Mouse (Mus musculus): ENCODE results near the gene Vegfb. TPM values are rescaled to one million over a fixed set of nuclear protein-coding genes. Genes with fewer than 3 reads are reported as not detected.

Vegfb gene
- polyA plus RNA-seq, 1 experiment from 2014 or later = 23.2 TPM

DNA sequence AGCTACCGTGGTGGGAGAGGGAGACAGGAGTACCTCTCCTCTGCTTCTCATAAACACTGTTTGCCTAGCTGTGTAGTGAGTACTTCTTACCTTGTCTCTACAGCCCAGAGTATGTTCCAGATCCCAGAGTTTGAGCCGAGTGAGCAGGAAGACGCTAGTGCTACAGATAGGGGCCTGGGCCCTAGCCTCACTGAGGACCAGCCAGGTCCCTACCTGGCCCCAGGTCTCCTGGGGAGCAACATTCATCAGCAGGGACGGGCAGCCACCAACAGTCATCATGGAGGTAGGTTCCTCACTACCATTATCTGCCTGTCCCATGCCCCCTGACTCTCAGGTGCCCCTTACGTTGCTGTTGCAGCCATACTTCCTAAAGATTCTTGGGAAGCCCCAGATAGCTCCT is 44.7 kb downstream of the Vegfb start:
- H3K9ac ChIP-seq = peak overlapping the region; percentile 86
- 21% methylated on average over 5 of the region's 5 CpGs for WGBS (ENCODE audit: insufficient replicate concordance)
- peaks cover 8% of the 10 kb centered on the region for H3K27me3 ChIP-seq (replicated peaks)
- peak overlapping the region; percentile 88 for H3K4me3 ChIP-seq
- peak overlapping the region; percentile 94 for H3K27ac ChIP-seq
- peak; percentile 14 for ATAC-seq
- peaks cover 22% of the 10 kb centered on the region for H3K36me3 ChIP-seq
- H3K4me2 ChIP-seq = peak overlapping the region; percentile 98
- peaks cover 32% of the 10 kb centered on the region for H3K4me1 ChIP-seq
- no peaks in the 10 kb centered on the region for H3K9me3 ChIP-seq (replicated peaks)

DNA sequence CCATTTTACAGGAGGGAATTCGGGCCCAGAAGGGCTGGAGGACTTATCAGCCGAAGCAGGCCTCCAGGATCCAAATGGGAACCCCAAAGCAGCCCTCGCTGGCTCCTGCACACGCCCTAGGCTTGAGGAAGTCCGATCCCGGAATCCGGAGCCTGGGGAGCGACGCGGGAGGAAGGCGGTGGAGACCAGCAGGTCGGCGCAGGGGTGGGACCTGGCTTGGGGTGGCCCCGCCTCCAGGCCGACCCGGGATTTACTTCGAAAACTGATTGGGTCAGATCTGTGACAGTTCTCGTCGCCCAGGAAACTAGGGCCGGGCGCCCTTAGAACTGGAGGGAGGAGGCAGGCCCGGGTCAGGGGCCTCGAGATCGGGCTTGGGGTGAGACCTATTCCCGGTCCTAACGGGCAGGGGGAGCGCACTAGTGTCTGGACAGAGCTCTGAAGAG is 45.2 kb downstream of the Vegfb start, which contains the start of gene Gpr137:
Gene Gpr137 (minus strand): TSS at position 232 of the 443 bp plus-strand sequence.
- peaks cover 11% of the 10 kb centered on the region for H3K27me3 ChIP-seq (replicated peaks)
- peak; percentile 91 for ATAC-seq
- H3K4me1 ChIP-seq = peaks cover 30% of the 10 kb centered on the region
- H3K36me3 ChIP-seq = peaks cover 22% of the 10 kb centered on the region
- H3K4me3 ChIP-seq = peak within 1 kb of the TSS; percentile 88
- H3K9ac ChIP-seq = peak within 1 kb of the TSS; percentile 86
- peak within 1 kb of the TSS; percentile 94 for H3K27ac ChIP-seq
- WGBS (ENCODE audit: insufficient replicate concordance) = under 1% methylated on average over 27 of the region's 27 CpGs
- H3K4me2 ChIP-seq = peak within 1 kb of the TSS; percentile 98
- H3K9me3 ChIP-seq (replicated peaks) = no peaks in the 10 kb centered on the region

DNA sequence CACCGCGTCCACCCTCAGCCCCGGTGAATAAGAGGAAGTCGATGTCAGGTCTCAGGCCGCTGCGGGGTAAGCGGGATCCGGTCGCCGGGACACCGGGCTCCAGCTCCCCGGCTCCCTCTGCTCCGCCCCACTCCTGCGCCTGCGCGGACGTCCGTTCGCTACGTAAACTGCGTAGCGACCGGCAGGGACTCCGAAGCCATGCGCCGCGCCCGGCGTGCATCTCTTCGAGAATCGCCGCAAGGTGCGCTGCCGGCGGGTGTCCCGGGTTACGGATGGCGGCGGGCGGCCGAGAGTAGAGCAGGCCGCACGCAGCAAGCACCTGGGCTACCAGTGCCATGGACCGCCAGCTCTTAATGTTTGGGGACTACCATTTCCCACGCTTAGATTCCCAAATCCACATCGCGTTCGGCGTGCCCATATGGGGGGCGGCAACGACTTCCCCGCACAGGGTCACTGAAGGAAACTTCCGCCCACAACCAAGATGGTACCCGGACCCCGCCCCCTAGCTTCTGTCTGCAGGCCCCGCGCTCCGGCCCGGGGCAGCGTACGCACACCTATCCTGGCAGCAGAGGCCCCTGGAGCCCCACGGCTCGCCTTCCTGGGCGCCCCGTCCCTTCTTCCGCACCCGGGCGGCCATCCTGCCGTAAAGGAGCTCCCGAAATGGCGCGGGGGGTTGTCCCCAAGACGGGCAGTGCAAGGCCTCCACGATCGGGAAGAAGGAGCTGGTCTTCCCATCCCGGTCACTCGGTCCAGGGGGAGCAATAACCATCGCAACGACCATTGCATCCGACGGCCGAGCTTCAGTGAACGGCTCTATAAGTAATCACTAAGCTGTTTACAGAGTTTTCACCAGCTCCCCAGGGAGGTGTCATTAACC is 45.8 kb downstream of the Vegfb start, which contains the start of gene Bad:
Gene Bad (plus strand): TSS at position 490 of the 877 bp plus-strand sequence.
- Histone ChIP-seq H3K4me2 (peak within 1 kb of the TSS; percentile 98), H3K4me3 (peak within 1 kb of the TSS; percentile 88), H3K4me1 (peaks cover 30% of the 10 kb centered on the region), H3K36me3 (peaks cover 18% of the 10 kb centered on the region), H3K9me3 (replicated peaks) (no peaks in the 10 kb centered on the region), H3K27me3 (replicated peaks) (peaks cover 11% of the 10 kb centered on the region), H3K27ac (peak within 1 kb of the TSS; percentile 94), H3K9ac (peak within 1 kb of the TSS; percentile 86)
- ATAC-seq = peak; percentile 74
- under 1% methylated on average over 83 of the region's 83 CpGs for WGBS (ENCODE audit: insufficient replicate concordance)

DNA sequence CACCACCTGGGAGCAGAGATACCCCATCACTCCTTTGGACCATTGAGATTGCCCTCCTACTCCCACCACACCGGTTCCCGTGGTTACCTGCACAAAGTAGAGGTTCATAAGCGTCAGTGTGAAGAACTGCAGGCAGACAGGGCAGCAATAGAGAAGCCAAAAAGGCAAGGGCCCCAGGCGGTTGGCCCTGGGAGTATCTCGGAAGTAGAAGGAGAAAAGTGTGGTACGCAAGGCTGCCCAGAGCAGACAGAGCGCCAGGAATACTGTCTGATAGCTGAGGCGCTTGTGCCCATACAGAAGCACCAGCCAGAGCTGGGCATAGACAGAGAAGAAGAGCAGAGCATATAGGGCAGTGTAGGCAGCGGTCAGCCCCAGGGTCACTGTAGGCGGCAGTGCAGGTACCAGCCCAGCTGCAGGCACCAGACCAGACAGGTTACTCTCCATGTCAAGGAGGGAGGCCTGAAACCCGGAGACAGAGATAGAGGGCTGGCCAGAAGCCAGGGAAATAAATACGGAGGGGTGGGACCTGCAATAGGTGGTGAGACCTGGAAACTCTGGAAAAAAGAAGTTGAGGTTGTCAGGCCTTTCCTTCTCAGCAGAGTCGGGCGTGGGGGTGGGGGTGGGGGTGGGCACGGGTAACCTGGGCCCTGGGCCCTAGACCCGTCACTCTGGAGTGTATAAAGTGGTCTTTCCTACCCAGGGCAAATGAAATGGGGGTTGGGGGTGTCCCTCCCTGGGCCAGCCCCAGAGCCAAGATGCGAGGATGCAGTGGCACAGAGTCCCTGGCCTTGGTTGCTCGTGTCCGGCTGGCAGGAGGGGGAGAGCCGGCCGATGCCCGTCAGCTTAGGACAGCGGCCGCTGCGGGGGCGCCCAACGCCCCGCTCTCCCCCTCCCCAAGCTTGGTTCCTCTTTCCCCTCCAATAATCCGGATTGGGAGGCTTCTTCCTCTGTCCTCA is 46.8 kb downstream of the Vegfb start:
- peaks cover 12% of the 10 kb centered on the region for H3K36me3 ChIP-seq
- 27% methylated on average over 28 of the region's 29 CpGs for WGBS (ENCODE audit: insufficient replicate concordance)
- peak overlapping the region; percentile 98 for H3K4me2 ChIP-seq
- H3K27me3 ChIP-seq (replicated peaks) = peaks cover 19% of the 10 kb centered on the region
- peak overlapping the region; percentile 86 for H3K9ac ChIP-seq
- H3K9me3 ChIP-seq (replicated peaks) = no peaks in the 10 kb centered on the region
- no peak for ATAC-seq
- H3K4me3 ChIP-seq = peak overlapping the region; percentile 88
- H3K27ac ChIP-seq = peak overlapping the region; percentile 94
- H3K4me1 ChIP-seq = peaks cover 30% of the 10 kb centered on the region

DNA sequence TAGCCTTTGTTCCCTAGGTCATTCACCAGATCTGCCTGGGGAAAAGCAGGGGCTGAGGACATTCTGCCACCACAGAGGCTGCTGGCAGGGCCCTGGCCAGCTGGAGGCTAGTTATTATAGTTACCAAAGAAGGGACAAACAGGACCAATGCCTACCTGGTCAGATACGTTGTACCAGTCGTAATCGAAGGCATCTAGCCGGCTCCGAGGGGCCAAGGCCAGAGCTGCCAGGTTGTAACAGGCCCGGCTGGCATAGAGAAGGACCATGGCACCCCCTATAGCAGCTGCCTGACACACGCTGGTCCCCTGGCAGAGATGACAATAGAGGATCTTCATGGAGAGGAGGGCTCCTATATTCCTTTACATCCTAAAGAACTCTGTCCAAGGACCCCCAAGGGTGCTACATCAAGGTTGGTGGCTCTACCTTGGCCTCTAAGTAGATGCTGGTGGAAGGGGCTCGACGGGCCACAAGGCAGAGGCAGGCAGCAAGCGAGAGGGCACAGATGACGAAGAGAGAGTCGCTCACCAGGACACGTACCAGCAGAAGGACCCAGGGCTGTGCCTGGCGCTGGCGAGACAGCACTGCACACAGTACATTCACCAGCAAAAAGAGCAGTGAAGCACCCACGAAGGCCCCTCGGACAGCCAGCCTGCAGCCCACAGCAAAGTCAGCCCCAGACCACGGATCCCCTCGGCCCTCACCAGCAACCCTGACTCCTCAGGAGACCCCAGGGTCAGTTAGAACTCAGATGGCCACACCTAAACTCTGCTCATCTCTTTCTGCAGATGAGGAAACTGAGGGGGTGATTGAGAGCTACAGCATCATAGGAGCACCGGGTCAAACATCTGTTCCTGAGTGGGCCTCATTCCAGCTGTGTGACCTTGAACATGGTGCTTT is 48.1 kb downstream of the Vegfb start:
- no peak overlapping the region for H3K27ac ChIP-seq
- H3K27me3 ChIP-seq (replicated peaks) = peaks cover 32% of the 10 kb centered on the region
- H3K9me3 ChIP-seq (replicated peaks) = no peaks in the 10 kb centered on the region
- H3K36me3 ChIP-seq = peaks cover under 1% of the 10 kb centered on the region; the same call in 1 of the 2 replicates
- H3K4me2 ChIP-seq = no peak overlapping the region
- H3K4me1 ChIP-seq = peaks cover 30% of the 10 kb centered on the region
- 78% methylated on average over 20 of the region's 20 CpGs for WGBS (ENCODE audit: insufficient replicate concordance)
- no peak overlapping the region for H3K4me3 ChIP-seq
- H3K9ac ChIP-seq = no peak overlapping the region
- ATAC-seq = no peak

DNA sequence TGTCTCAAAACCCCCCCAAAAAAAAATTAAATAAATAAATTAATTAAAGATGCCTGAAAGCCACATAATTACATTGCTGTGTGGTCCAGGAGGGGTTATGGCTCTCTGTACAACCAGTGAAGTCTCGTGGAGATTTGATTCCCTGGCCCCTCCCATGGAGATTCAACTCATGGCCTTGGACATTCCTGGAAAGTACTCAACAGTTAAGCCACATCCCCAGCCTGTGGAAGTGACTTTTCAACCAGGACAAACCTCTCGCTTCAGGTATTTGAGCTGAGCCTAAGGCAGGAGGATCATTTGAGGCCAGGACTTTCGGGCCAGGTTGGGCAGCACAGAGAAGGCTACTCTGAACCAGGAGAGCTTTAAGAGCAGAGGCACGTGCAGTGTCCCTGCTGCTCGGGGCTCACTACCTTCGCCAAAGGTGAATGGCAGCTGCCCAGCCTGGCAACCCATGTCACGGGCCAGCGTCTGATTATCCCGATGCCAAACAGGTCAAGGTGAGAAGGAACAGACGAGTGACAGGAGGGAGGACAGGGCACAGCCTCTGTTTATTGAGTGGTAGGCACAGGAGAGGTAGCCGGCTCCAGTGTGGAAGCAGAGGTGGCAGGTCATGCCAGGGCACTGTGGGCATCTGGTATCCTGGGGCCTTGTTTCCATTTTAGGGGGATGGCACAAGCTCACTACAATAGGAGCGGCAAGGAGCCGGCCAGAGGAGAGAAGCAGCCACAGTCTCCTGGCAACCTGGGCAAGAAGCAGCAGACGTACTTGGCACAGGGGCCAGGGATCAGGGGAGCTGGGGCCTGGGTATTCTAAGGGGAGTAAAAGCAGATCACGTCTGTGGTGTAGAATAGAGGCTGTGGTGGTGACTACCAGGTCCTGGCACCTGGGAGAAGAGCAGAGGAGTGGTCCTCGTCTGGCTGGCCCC is 49.6 kb downstream of the Vegfb start:
- H3K4me1 ChIP-seq = peaks cover 26% of the 10 kb centered on the region
- ATAC-seq = no peak
- no peak overlapping the region for H3K27ac ChIP-seq
- peaks cover 47% of the 10 kb centered on the region for H3K27me3 ChIP-seq (replicated peaks)
- H3K36me3 ChIP-seq = no peaks in the 10 kb centered on the region
- 72% methylated on average over 16 of the region's 16 CpGs for WGBS (ENCODE audit: insufficient replicate concordance)
- H3K9me3 ChIP-seq (replicated peaks) = no peaks in the 10 kb centered on the region
- H3K4me2 ChIP-seq = no peak overlapping the region
- H3K4me3 ChIP-seq = no peak overlapping the region
- H3K9ac ChIP-seq = no peak overlapping the region

DNA sequence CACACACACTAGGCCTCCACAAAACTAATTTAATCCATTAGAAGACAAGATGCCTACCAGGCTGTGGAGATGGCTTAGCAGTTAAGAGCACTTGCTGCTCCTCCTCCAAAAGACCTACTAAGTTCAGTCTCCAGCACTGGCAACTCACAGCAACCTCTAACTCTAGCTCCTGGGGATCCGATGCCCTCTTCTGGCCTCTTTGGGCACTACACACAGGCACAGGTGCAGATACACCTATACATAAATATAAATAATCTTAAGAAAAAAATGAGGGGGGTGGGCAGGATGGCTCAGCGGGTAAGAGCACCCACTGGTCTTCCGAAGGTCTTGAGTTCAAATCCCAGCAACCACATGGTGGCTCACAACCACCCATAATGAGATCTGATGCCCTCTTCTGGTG is 51.2 kb downstream of the Vegfb start:
- peaks cover 23% of the 10 kb centered on the region for H3K4me1 ChIP-seq
- H3K9me3 ChIP-seq (replicated peaks) = no peaks in the 10 kb centered on the region
- peaks cover 62% of the 10 kb centered on the region for H3K27me3 ChIP-seq (replicated peaks)
- no peak for ATAC-seq
- 12% methylated on average over 3 of the region's 3 CpGs for WGBS (ENCODE audit: insufficient replicate concordance)
- no peak overlapping the region for H3K4me3 ChIP-seq
- no peaks in the 10 kb centered on the region for H3K36me3 ChIP-seq
- H3K27ac ChIP-seq = no peak overlapping the region
- no peak overlapping the region for H3K9ac ChIP-seq
- no peak overlapping the region for H3K4me2 ChIP-seq

DNA sequence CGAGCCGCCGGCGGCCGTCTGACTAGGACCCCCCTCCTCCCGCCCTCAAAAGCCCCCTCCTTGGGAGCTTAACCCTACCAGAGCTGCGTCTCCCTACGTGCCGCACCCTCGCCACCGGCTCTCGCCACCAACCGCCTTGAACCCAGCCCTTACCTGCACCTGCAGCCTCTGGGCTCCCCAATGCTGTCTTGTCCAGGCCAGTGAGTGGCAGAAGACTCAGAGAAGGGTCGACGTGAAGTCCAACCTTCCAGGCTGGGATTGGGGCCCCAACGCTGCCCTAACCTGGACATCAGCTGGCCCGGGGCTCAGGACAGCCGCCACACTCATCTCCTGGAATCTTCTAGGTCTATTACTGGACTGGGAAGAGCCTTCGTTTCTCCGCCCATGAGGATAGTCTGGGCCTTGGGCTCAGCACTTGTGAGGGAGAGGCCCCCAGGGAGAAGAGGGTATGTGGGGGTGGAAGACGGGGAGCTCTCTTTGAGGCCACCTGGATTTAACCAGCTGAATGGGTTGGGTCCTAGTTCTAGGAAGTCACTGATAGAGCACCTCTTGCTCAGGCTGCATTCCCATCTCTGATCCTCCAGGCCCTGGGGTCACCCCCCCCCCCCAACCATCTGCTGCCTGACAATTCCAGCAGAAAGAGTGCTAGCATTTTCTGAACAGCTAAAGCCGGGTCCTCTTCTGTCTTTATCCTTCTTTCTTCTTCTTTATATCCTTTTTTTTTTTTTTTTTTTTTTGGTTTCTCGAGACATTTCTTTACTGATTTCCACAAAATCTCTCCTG is 53.1 kb downstream of the Vegfb start, which contains the start of gene Kcnk4:
Gene Kcnk4 (minus strand): TSS at position 321 of the 783 bp plus-strand sequence.
- WGBS (ENCODE audit: insufficient replicate concordance) = 14% methylated on average over 23 of the region's 23 CpGs
- H3K4me2 ChIP-seq = peak within 1 kb of the TSS; percentile 52
- peak within 1 kb of the TSS; percentile 22 for H3K4me3 ChIP-seq
- H3K36me3 ChIP-seq = no peaks in the 10 kb centered on the region
- no peak within 1 kb of the TSS for H3K27ac ChIP-seq
- H3K4me1 ChIP-seq = peaks cover 9% of the 10 kb centered on the region
- peaks cover 81% of the 10 kb centered on the region for H3K27me3 ChIP-seq (replicated peaks)
- no peak within 1 kb of the TSS for H3K9ac ChIP-seq
- ATAC-seq = no peak
- no peaks in the 10 kb centered on the region for H3K9me3 ChIP-seq (replicated peaks)

DNA sequence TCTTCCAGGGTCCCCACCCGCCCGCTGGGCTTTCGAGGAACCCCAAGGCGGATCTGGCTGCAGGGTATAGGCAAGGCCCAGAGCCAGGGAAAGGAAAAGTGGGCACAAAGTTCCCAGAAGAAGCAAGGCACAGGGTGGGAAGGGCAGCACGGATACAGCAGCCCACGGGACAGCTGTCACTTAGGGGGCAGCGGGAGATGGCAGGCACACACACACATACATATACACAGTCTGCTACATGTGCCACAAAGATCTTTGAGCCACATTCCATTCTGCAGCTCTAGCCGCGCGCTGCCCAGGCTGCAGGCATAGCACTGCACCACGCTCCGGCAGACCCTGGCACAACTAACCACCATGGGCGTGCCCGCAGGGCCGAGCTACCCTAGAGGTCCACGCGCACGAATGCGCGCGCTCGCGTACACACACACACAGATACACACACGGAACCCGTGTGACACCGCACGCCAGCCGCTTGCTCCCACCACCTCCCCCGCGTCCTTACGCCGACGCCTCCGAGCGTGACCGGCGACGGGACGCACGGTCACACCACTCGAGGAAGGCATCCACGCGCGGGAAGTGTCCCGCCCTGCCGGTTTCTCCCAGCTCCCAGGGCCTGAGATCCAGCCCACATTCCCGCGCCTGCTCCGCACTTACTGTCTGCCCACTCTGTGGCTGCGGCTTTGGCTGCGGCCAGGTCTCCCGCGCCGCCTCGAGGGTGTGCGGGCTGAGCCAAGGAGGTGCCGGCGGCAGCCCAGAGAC is 53.8 kb downstream of the Vegfb start:
- no peak for ATAC-seq
- H3K4me2 ChIP-seq = peak overlapping the region; percentile 52
- no peaks in the 10 kb centered on the region for H3K36me3 ChIP-seq
- no peaks in the 10 kb centered on the region for H3K9me3 ChIP-seq (replicated peaks)
- H3K27ac ChIP-seq = no peak overlapping the region
- WGBS (ENCODE audit: insufficient replicate concordance) = 8% methylated on average over 58 of the region's 58 CpGs
- H3K4me3 ChIP-seq = peak overlapping the region; percentile 22
- H3K4me1 ChIP-seq = peaks cover 9% of the 10 kb centered on the region
- peaks cover 89% of the 10 kb centered on the region for H3K27me3 ChIP-seq (replicated peaks)
- H3K9ac ChIP-seq = no peak overlapping the region

Data from liver, embryonic 12.5 days (tissue).